Mouse (Mus musculus) midbrain, embryonic 14.5 days (tissue): ENCODE results near the gene Rnf225. TPM values are rescaled to one million over a fixed set of nuclear protein-coding genes. Genes with fewer than 3 reads are reported as not detected.
"Not testable (repeated sequence)": the region's sequence is repeated elsewhere in the genome, so short reads cannot be mapped to it uniquely, and the experiment has no call there.

Experiments
- ATAC-seq: fragments of 200-750 bp; cut with Nextera tagmentation; 2 replicates; pipeline ENCODE4 v1.8.0; 2017; ENCODE audit warnings: moderate number of reproducible peaks, moderate library complexity; ENCODE audit not compliant: low FRiP score, low TSS enrichment
- DNase-seq: peaks from one replicate; pipeline ENCODE4 v3.0.0-alpha.2; 2015
- H3K27ac ChIP-seq: fragments of 300-500 bp; sonication (generic); replicated peaks from 2 replicates; pipeline ENCODE4 v1.5.1; 2014; ENCODE audit warnings: mild to moderate bottlenecking, low read depth, low read length, moderate library complexity
- H3K27me3 ChIP-seq: fragments of 300-500 bp; sonication (generic); 2 replicates; pipeline ENCODE4 v1.6.1; 2014; ENCODE audit warnings: low read length, control low read depth, mixed read lengths; ENCODE audit not compliant: control insufficient read depth, insufficient read depth
- H3K36me3 ChIP-seq: fragments of 300-500 bp; sonication (generic); 2 replicates; pipeline ENCODE4 v1.6.1; 2014; ENCODE audit warnings: low read length, control low read depth; ENCODE audit not compliant: control insufficient read depth, insufficient read depth
- H3K4me1 ChIP-seq: fragments of 300-500 bp; sonication (generic); 2 replicates; pipeline ENCODE4 v1.6.1; 2014; ENCODE audit warnings: mild to moderate bottlenecking, antibody characterized with exemption, low read length, control low read depth; ENCODE audit not compliant: control insufficient read depth, insufficient read depth
- H3K4me2 ChIP-seq: fragments of 300-500 bp; sonication (generic); 2 replicates; pipeline ENCODE4 v1.6.1; 2014; ENCODE audit warnings: mild to moderate bottlenecking, low read length, moderate library complexity
- H3K4me3 ChIP-seq: fragments of 300-500 bp; sonication (generic); replicated peaks from 2 replicates; pipeline ENCODE4 v1.5.1; 2014; ENCODE audit warnings: low read depth, low read length
- H3K9ac ChIP-seq: fragments of 300-500 bp; sonication (generic); replicated peaks from 2 replicates; pipeline ENCODE4 v1.6.1; 2014; ENCODE audit warnings: mild to moderate bottlenecking, low read length, moderate library complexity
- H3K9me3 ChIP-seq: fragments of 300-500 bp; sonication (generic); 2 replicates; pipeline ENCODE4 v1.6.1; 2016; ENCODE audit warnings: low read length, control low read depth, mixed read lengths; ENCODE audit not compliant: control insufficient read depth
- WGBS: fragments of 180-500 bp; shearing (Covaris S2); extraction: QIAGEN DNeasy Blood & Tissue Kit; methylation state at CpG from one replicate; pipeline ENCODE4 v1.1.7; 2014; 5-methylcytosine and 5-hydroxymethylcytosine counted together
- polyA plus RNA-seq: library from polyadenylated mRNA; unstranded; fragments of >200 nt; fragmentation: Nextera tagmentation; extraction: Ambion mirVana; gene quantifications from 2 replicates; pipeline ENCODE4 v1.2.1, GENCODE M21; 2014

The Rnf225 gene
- polyA plus RNA-seq, 1 experiment from 2014 or later: 0.64 TPM

- 0 out of 2 replicates have a peak within 1 kb of the TSS, but pooled peaks have one; percentile 21 for H3K27ac ChIP-seq
- H3K27me3 ChIP-seq: no peaks in the 10 kb centered on the region
- no peaks in the 10 kb centered on the region for H3K36me3 ChIP-seq
- H3K4me1 ChIP-seq: peaks cover 6% of the 10 kb centered on the region; the same call in 1 of the 2 replicates
- peak within 1 kb of the TSS; percentile 54 for H3K4me3 ChIP-seq
- DNase-seq (peak; percentile 97), ATAC-seq (peak; percentile 97)
- no peaks in the 10 kb centered on the region for H3K9me3 ChIP-seq
- peak within 1 kb of the TSS; percentile 58 for H3K9ac ChIP-seq
- H3K4me2 ChIP-seq: peak within 1 kb of the TSS; percentile 52
- 7% methylated on average over 36 of the region's 36 CpGs for WGBS
Observed at GRCm38 (mm10) chr7:12897655-12898410, 29.4 kb upstream of the Rnf225 start, which contains the start of gene Zscan22. Gene Zscan22, plus strand, starts transcription at chr7:12897815.

GRCm38 (mm10) chr7:12901517-12901916 is 25.7 kb upstream of the Rnf225 start:
- no peaks in the 10 kb centered on the region for H3K27me3 ChIP-seq
- no peaks in the 10 kb centered on the region for H3K9me3 ChIP-seq
- no peak overlapping the region for H3K4me3 ChIP-seq
- peaks cover 16% of the 10 kb centered on the region for H3K36me3 ChIP-seq
- ATAC-seq: no peak
- no peak overlapping the region for H3K9ac ChIP-seq
- DNase-seq: no peak
- no peak overlapping the region for H3K27ac ChIP-seq
- WGBS: 93% methylated on average over 5 of the region's 5 CpGs
- no peak overlapping the region for H3K4me2 ChIP-seq
- peaks cover 6% of the 10 kb centered on the region; the same call in 1 of the 2 replicates for H3K4me1 ChIP-seq

GRCm38 (mm10) chr7:12903623-12904022 is 23.6 kb upstream of the Rnf225 start:
- WGBS: 59% methylated on average over 10 of the region's 10 CpGs
- H3K36me3 ChIP-seq: peaks cover 37% of the 10 kb centered on the region
- no peak overlapping the region for H3K27ac ChIP-seq
- H3K27me3 ChIP-seq: no peaks in the 10 kb centered on the region
- H3K4me2 ChIP-seq: no peak overlapping the region
- no peak for DNase-seq
- H3K9me3 ChIP-seq: no peaks in the 10 kb centered on the region
- H3K4me3 ChIP-seq: no peak overlapping the region
- H3K9ac ChIP-seq: no peak overlapping the region
- ATAC-seq: no peak
- peaks cover 2% of the 10 kb centered on the region; the same call in 1 of the 2 replicates for H3K4me1 ChIP-seq

DNA sequence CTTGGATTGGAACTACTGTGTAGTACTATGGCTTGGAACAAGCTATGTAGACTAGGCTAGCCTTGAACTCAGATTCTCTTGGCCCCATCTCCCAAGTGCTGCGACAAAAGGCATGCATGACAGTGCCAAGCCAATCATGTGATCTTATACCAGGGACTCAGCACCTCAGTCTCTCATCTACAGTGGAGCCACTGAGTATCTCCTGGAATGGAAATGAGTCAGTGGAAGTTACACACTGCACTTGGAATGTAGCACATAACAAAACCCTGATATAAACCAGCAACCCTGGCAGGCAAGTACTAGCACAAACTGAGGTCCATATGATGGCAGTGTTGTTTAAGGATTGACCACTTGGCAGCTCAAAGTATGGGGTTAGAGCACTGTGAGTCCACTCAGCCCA is 22.1 kb upstream of the Rnf225 start:
- Histone ChIP-seq H3K4me3 (no peak overlapping the region), H3K36me3 (peaks cover 40% of the 10 kb centered on the region), H3K4me2 (no peak overlapping the region), H3K4me1 (0 out of 2 replicates have a peak, but pooled peaks cover 2% of the 10 kb centered on the region), H3K27me3 (no peaks in the 10 kb centered on the region), H3K9me3 (no peaks in the 10 kb centered on the region), H3K27ac (no peak overlapping the region), H3K9ac (no peak overlapping the region)
- DNase-seq (no peak), ATAC-seq (no peak)
- 100% methylated on average over 1 of the region's 1 CpGs for WGBS

DNA sequence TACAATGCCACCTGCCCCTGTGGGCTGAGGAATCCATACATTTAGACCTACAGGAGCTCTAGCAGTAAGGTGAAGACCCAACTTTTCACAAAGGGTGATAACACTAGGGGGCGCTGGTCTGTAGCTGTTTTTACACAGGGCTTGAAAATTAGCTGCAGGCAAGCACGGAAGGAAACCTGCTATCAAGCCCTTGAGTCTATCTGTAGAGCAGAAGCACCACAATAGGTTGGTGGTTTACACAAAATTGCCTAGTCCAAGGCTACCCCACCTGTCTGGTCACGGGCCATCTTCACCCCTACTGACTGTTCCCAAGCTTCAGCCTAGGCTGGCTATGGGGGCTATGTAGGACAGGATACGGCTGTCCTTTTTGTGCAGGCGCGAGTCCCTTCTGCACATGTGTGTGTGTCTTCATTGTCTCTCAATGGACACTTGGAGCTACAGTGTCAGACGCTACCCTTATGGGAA is 17.7 kb upstream of the Rnf225 start:
- 36% methylated on average over 7 of the region's 7 CpGs for WGBS
- Histone ChIP-seq H3K4me1 (0 out of 2 replicates have a peak, but pooled peaks cover 2% of the 10 kb centered on the region), H3K9ac (peak overlapping the region; percentile 61; the same call in 1 of the 2 replicates), H3K9me3 (no peaks in the 10 kb centered on the region), H3K27ac (peak overlapping the region; percentile 86), H3K27me3 (no peaks in the 10 kb centered on the region), H3K4me3 (peak overlapping the region; percentile 43), H3K4me2 (peak overlapping the region; percentile 56), H3K36me3 (peaks cover 36% of the 10 kb centered on the region)
- peak; percentile 9; the same call in 1 of the 2 replicates for ATAC-seq
- peak; percentile 84 for DNase-seq

GRCm38 (mm10) chr7:12910181-12910668 is 17.0 kb upstream of the Rnf225 start:
- 7% methylated on average over 19 of the region's 19 CpGs for WGBS
- DNase-seq: peak; percentile 81
- Histone ChIP-seq H3K4me1 (0 out of 2 replicates have a peak, but pooled peaks cover 2% of the 10 kb centered on the region), H3K27me3 (no peaks in the 10 kb centered on the region), H3K4me2 (peak overlapping the region; percentile 56), H3K9ac (peak overlapping the region; percentile 61), H3K9me3 (no peaks in the 10 kb centered on the region), H3K36me3 (peaks cover 31% of the 10 kb centered on the region), H3K27ac (peak overlapping the region; percentile 86), H3K4me3 (peak overlapping the region; percentile 43)
- peak; percentile 78 for ATAC-seq

DNA sequence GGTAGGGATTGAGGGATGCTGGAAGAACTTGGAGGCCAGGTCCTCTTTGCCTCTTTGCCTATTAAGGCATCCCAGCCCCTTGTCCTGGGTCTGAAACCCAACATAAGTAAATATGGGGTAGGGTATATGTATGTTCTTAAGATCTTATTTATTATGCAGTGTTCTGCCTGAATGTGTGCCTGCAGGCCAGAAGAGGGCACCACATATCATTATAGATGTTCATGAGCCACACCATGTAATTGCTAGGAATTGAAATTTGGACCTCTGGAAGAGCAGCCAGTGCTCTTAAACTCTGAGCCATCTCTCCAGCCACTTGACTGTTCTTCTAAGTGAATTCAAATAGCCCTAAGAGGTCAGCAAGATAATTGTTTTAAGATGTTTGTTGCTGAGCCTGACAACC is 13.7 kb upstream of the Rnf225 start:
- peak; percentile 61 for DNase-seq
- H3K4me1 ChIP-seq: 0 out of 2 replicates have a peak, but pooled peaks cover 2% of the 10 kb centered on the region
- ATAC-seq: no peak

GRCm38 (mm10) chr7:12920495-12920894 is 6.7 kb upstream of the Rnf225 start:
- not testable (repeated sequence) for H3K27me3 ChIP-seq, H3K9ac ChIP-seq, H3K4me1 ChIP-seq, H3K9me3 ChIP-seq, DNase-seq, H3K4me3 ChIP-seq, ATAC-seq, H3K27ac ChIP-seq, H3K4me2 ChIP-seq
- H3K36me3 ChIP-seq: peaks cover 24% of the 10 kb centered on the region
- 90% methylated on average over 7 of the region's 8 CpGs for WGBS

More for the DNA sequence above, 13.7 kb upstream of the Rnf225 start:
- Histone ChIP-seq H3K36me3 (peaks cover 4% of the 10 kb centered on the region; the same call in 1 of the 2 replicates), H3K4me2 (no peak overlapping the region), H3K9ac (no peak overlapping the region), H3K4me3 (no peak overlapping the region), H3K9me3 (no peaks in the 10 kb centered on the region), H3K27ac (no peak overlapping the region), H3K27me3 (no peaks in the 10 kb centered on the region)
